In the genomic region with DNA sequence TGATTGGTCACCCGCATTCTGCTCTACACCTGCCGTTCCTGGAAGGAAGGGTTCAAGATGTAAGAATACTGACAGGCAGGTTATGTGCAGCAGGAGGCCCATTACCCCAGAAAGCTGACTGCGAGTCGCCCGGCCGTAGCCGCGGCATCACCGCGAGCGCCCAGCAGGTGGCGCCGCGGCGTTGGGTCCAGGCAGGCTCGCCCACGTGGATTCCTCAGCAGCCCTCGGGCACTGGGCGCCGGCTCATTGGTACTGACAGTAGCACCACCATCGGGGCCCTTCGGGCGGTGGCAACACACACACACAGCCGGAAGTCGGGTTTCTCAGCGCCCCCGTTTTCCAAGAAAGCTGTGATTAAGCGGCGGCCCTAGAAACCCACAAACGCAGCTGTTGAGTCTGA, we compare ENCODE assay signal across 9 mouse cellular contexts. TPM values are rescaled to one million over a fixed set of nuclear protein-coding genes. Genes with fewer than 3 reads are reported as not detected.
DNase-seq lines count a peak whose midpoint lies in the region; TF ChIP-seq lines count a peak whose summit lies in the region.
"Had no signal": no experiment of that assay in that cellular context is flagged by ENCODE, and none has a peak within 500 bp of the region (broad histone marks: within the 10 kb centered on the region; RNA-seq: fewer than 3 reads in every experiment).

No protein-coding gene starts in this region.

- H3K27ac ChIP-seq in layer of hippocampus, adult 2 months = peak overlapping the region; percentile 48; the same call in 1 of the 2 replicates
- H3K27ac ChIP-seq: liver, embryonic 15.5 days had no signal

- peak overlapping the region; percentile 63 for H3K4me3 ChIP-seq in E14TG2a.4 (replicated peaks; ENCODE audit: low read length)
- H3K4me3 ChIP-seq in layer of hippocampus, adult 2 months = peak overlapping the region; percentile 27; the same call in 1 of the 2 replicates
- H3K4me3 ChIP-seq: liver, embryonic 15.5 days had no signal

- H3K27me3 ChIP-seq in E14TG2a.4 (ENCODE audit: insufficient read depth, low read length) = peaks cover 70% of the 10 kb centered on the region

- H3K4me1 ChIP-seq in E14TG2a.4 (replicated peaks; ENCODE audit: low read depth, low read length) = peaks cover 57% of the 10 kb centered on the region

- peak; percentile 80 for DNase-seq in adrenal gland, postnatal 10 days
- peak; percentile 71 for DNase-seq in embryo, embryonic 9.5 days (ENCODE audit: extremely low spot score)
- peak; percentile 65 for DNase-seq in heart, postnatal 4 days
- DNase-seq in layer of hippocampus, adult 2 months (ENCODE audit: low spot score in 2 of 2) = peak; percentile 63 to 81
- peak; percentile 55 for DNase-seq in lung, postnatal 10 days
- DNase-seq in right cerebral cortex, adult 18-20 months = peak; percentile 90
- no peak for DNase-seq in adipocyte (ENCODE audit: low spot score)

- peaks cover 8% of the 10 kb centered on the region for H3K9me3 ChIP-seq in E14TG2a.4 (ENCODE audit: low read length)
- H3K9me3 ChIP-seq: liver, embryonic 15.5 days had no signal

- H3K36me3 ChIP-seq in E14TG2a.4 (ENCODE audit: insufficient read depth, low read length) = no peaks in the 10 kb centered on the region
- H3K36me3 ChIP-seq: liver, embryonic 15.5 days had no signal

- no peak for TF ChIP-seq CTCF in E14TG2a.4 (conservative IDR thresholded peaks at IDR 0.05; ENCODE audit: low read length)
- peak; percentile 97 for TF ChIP-seq CTCF in layer of hippocampus, adult 2 months (conservative IDR thresholded peaks at IDR 0.05)

RNA-seq across cellular contexts. Expression of a gene that starts 14.7 kb away (rescaled TPM):
- total RNA-seq in adrenal gland, postnatal 10 days (2021) = 10 to 100 TPM; 13.2 to 15.1 TPM
- total RNA-seq in heart, postnatal 4 days (2021) = 1 to 10 TPM; 1.4 to 2.2 TPM
- 10 to 100 TPM; 32.4 to 34.6 TPM for total RNA-seq in layer of hippocampus, adult 2 months (2021)

RNA-seq across cellular contexts. Expression of a gene that starts 24.1 kb away (rescaled TPM):
- total RNA-seq in adrenal gland, postnatal 10 days (2021) = 10 to 100 TPM; 17.9 to 19.7 TPM
- 10 to 100 TPM; 15.5 to 16.6 TPM for total RNA-seq in heart, postnatal 4 days (2021)
- 1 to 10 TPM; 6.7 to 7.3 TPM for total RNA-seq in layer of hippocampus, adult 2 months (2021)

RNA-seq across cellular contexts. Expression of a gene that starts 26.3 kb away (rescaled TPM):
- 1 to 10 TPM; 2.8 TPM for total RNA-seq in adrenal gland, postnatal 10 days (2021)
- total RNA-seq in heart, postnatal 4 days (2021) = under 1 TPM; 0.70 to 0.91 TPM
- total RNA-seq in layer of hippocampus, adult 2 months (2021) = under 1 TPM; 0.41 to 0.81 TPM

RNA-seq across cellular contexts. Expression of a gene that starts 33.2 kb away (rescaled TPM):
- total RNA-seq in adrenal gland, postnatal 10 days (2021) = 10 to 100 TPM; 17.6 to 22.3 TPM
- total RNA-seq in heart, postnatal 4 days (2021) = 1 to 10 TPM; 1.3 to 3.2 TPM
- 10 to 100 TPM in 1 of 2 experiments, 1 to 10 TPM in 1; 9.4 to 14.2 TPM for total RNA-seq in layer of hippocampus, adult 2 months (2021)

RNA-seq across cellular contexts. Expression of a gene that starts 39.3 kb away (rescaled TPM):
- total RNA-seq in adrenal gland, postnatal 10 days (2021) = 10 to 100 TPM; 46.8 to 49.0 TPM
- total RNA-seq in heart, postnatal 4 days (2021) = 10 to 100 TPM; 29.4 to 30.8 TPM
- 10 to 100 TPM; 50.8 to 51.8 TPM for total RNA-seq in layer of hippocampus, adult 2 months (2021)

Comparison
In these comparisons a context has a peak if more than half of its experiments do, and no peak if none do; other contexts are left out.
1. RNA of a gene that starts 14.7 kb away (total RNA-seq): 32.4 to 34.6 TPM in layer of hippocampus, adult 2 months and 13.2 to 15.1 TPM in adrenal gland, postnatal 10 days; 1.4 to 2.2 TPM in heart, postnatal 4 days; every median in the first group is over 4 times any median in the second.